Mouse (Mus musculus): Measurements from ENCODE around the gene Pax2. TPM values are rescaled to one million over a fixed set of nuclear protein-coding genes. Genes with fewer than 3 reads are reported as not detected.

Gene Pax2
- total RNA-seq (2014; fragmentation: Nextera tagmentation) (not detected in 2 replicates), total RNA-seq (2017) (not detected in 2 replicates)

DNA sequence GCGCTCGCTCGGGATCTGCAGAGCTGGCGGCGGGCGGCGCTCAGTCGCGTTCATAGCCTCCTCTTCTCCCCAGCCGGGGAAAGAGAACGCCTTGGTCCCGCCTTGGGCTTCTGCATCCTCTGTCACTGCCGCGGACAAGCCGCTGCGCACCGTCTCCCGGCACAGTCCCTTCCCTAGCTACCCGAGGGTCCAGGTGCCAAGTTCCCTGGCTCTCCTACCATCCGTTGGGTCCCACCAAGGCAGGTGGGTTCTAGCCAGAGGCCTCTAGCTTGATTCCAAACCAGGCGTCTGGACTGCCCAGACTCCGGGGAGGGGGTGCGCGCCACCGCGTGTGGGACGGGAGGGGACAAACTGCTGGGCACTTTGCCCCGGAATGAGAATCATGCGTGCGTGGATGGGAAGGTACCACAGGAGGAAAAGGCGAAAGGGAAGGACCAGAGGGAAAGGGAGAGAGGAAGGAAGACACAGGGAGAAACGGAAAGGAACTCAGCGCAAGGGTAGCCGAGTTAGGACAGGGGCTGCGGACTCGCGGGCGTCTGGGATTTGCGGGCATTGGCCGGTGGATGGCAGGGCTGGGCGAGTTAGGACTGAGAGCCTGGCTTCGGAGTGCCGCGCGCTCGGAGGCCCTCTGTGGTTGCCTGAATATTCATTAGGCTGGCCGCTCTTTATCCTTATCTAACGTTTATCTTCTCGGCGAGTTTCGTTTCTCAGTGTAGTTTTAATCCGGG lies at the start of gene Pax2:
Gene Pax2, plus strand, starts transcription at position 353 of the 728 bp plus-strand sequence.
- no peak for ATAC-seq (replicated peaks; ENCODE audit: poor library complexity, severe bottlenecking)

GRCm38 (mm10) chr19:44708885-44709284 lies 47.0 kb upstream of the Pax2 start:
- no peak for ATAC-seq (replicated peaks; ENCODE audit: poor library complexity, severe bottlenecking)

- no peak for ATAC-seq (replicated peaks; ENCODE audit: poor library complexity, severe bottlenecking)
These were observed 38.9 kb upstream of the Pax2 start for GRCm38 (mm10) chr19:44716731-44717600.

- ATAC-seq (replicated peaks; ENCODE audit: poor library complexity, severe bottlenecking), result no peak
These were observed 36.3 kb upstream of the Pax2 start for GRCm38 (mm10) chr19:44719292-44720193.

DNA sequence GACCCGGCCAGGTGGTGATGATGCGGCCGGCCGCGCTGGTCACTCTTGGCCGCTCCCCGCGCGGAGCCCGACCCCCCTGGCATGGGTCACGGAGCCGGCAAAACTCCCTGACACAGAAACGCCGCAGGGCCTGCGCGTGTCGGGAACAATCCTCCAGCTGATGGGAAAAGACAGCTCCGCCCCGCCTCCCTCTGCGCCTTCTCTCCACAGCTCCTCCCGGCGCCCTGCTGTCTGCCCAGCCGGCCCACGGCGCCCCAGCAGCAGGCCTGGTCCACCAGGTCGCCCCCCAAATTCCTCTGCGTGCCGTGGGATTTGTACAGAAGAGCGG lies 35.7 kb upstream of the Pax2 start:
- ATAC-seq (replicated peaks; ENCODE audit: poor library complexity, severe bottlenecking), result no peak

GRCm38 (mm10) chr19:44723611-44724440 lies 32.0 kb upstream of the Pax2 start:
- ATAC-seq (replicated peaks; ENCODE audit: poor library complexity, severe bottlenecking), result no peak

GRCm38 (mm10) chr19:44725951-44726791 lies 29.7 kb upstream of the Pax2 start:
- peak; percentile 22 for ATAC-seq (replicated peaks; ENCODE audit: poor library complexity, severe bottlenecking)

GRCm38 (mm10) chr19:44734116-44734515 lies 21.7 kb upstream of the Pax2 start:
- ATAC-seq (replicated peaks; ENCODE audit: poor library complexity, severe bottlenecking), result no peak

- no peak for ATAC-seq (replicated peaks; ENCODE audit: poor library complexity, severe bottlenecking)
These were observed 21.2 kb upstream of the Pax2 start for GRCm38 (mm10) chr19:44734682-44735081.

DNA sequence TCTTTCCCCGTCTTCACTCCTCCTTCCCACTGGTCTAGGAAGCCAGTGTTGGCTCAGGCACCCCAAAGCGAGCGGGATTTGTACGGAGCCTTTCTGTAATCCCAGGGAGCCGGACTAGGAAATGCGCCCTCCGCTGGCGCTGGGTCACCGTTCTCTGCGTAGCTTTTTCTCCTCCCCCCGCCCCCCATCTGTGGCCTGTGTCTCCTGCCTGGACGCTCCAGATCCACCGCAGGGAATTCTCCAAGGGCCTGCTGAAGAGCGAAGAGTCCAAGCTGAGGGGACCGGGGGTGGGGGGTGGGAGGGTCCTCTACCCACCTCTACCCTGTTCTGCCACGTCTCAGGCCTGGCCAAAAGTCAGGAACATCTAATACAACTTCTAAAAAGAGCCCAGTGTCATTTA lies 15.5 kb upstream of the Pax2 start:
- no peak for ATAC-seq (replicated peaks; ENCODE audit: poor library complexity, severe bottlenecking)

- ATAC-seq (replicated peaks; ENCODE audit: poor library complexity, severe bottlenecking), result no peak
These were observed 14.6 kb upstream of the Pax2 start for GRCm38 (mm10) chr19:44741091-44741763.

DNA sequence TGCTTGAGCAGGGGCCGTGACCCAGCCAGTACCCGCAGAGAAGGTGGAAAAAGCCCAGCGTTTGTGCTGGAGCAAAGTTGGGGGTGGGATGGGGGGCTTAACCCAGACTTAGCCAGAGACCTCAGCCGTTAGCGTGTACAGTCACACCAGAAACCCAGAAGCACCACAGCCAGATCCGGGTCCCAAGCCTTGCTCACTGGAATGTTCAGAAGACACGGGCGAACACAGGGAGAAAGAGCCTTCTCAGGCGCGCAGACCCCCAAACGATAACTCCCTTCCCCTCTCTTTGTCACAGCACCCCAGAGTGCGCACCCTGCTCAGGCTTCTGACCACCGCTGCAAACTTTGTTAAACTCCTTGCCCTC lies 14.1 kb upstream of the Pax2 start:
- ATAC-seq (replicated peaks; ENCODE audit: poor library complexity, severe bottlenecking), result no peak

- no peak for ATAC-seq (replicated peaks; ENCODE audit: poor library complexity, severe bottlenecking)
These were observed 13.5 kb upstream of the Pax2 start for GRCm38 (mm10) chr19:44742131-44743020.

GRCm38 (mm10) chr19:44743021-44743415 lies 12.8 kb upstream of the Pax2 start:
- no peak for ATAC-seq (replicated peaks; ENCODE audit: poor library complexity, severe bottlenecking)

GRCm38 (mm10) chr19:44743961-44744520 lies 11.8 kb upstream of the Pax2 start:
- no peak for ATAC-seq (replicated peaks; ENCODE audit: poor library complexity, severe bottlenecking)

GRCm38 (mm10) chr19:44745741-44746140 lies 10.1 kb upstream of the Pax2 start:
- no peak for ATAC-seq (replicated peaks; ENCODE audit: poor library complexity, severe bottlenecking)

DNA sequence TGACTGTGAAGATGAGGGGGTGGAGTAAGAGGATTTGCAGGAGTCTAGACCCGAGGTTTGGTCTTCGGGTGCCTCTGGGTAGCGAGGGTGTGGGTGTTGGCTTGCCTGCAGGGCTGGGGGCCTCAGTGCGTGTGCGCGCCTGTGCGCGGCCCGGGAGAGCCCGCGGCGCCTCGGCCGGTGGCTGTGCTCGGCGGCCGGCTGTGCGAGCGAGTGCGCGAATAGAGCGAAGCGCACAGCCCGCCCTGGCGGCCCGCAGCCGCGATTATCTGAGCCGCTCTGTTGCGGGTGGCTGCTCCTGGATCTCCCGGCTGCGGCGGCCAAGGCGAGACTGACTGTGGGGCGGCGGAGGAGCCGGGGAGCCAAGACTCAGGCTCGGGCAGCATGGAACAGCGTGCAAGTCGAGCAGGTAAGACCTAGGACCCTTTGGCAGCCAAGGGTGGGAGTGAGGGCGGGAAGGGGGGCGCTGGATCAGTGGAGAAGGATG lies 9.3 kb upstream of the Pax2 start:
- ATAC-seq (replicated peaks; ENCODE audit: poor library complexity, severe bottlenecking), result no peak
